Mouse (Mus musculus): ENCODE measurements around the gene Fyb2.

GRCm38 (mm10) chr4:104893588-104893987, 19.7 kb upstream of the Fyb2 start:
- TF ChIP-seq CTCF (IDR thresholded peaks at IDR 0.05; ENCODE audit: control insufficient read depth, insufficient read depth, insufficient replicate concordance, low read depth, low read length) (no peak), POLR2A (IDR thresholded peaks at IDR 0.05; ENCODE audit: control insufficient read depth, low read depth, low read length) (no peak)

Data from testis, adult 2 months (tissue).